Mouse (Mus musculus) liver, adult 2 months (tissue): ENCODE results near the gene Cwc22.

ENCODE experiments used
- CTCF ChIP-seq: fragments of 200-500 bp; IDR thresholded peaks from 2 replicates; pipeline ENCODE4 v1.5.1; 2011; ENCODE audit warnings: low read depth, low read length, control low read depth
- POLR2A ChIP-seq: fragments of 200-500 bp; IDR thresholded peaks from 2 replicates; pipeline ENCODE4 v1.6.1; 2011; ENCODE audit warnings: low read length, control low read depth; ENCODE audit not compliant: insufficient read depth; ENCODE audit errors: extremely low read depth

DNA sequence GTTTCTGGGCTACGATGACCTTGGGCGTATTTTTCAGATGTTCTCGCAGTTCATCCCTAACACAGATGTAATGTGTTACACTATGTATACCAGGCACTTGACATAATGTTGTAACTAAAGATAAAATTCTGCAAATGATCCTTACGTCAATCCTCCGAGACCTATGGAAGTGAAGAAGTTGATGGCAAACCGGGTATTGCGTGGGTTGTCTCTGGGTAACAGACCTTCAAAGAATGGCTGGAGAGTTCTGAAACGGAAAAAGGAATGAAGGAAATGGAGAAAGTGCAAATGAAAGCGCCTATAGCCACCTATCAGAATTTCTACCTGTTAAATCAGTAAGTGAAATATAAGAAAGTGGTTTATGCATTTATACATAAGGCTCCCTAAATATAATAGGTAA, 42.2 kb downstream of the Cwc22 start:
- no peak for TF ChIP-seq CTCF
- no peak for TF ChIP-seq POLR2A
